Mouse (Mus musculus) spleen, adult 2 months (tissue): ENCODE results near the gene Rps6ka1. TPM values are rescaled to one million over a fixed set of nuclear protein-coding genes. Genes with fewer than 3 reads are reported as not detected.

Experiments
- DNase-seq, 2 experiments: peaks; one replicate each; pipeline versions ENCODE4 v3.0.0 to v3.0.0-alpha.2; 2012 to 2021; ENCODE audit warnings: low spot score in 2 of 2, low read depth in 1 of 2
- H3K27ac ChIP-seq: fragments of 200-500 bp; 2 replicates; pipeline ENCODE4 v1.5.1; 2012; ENCODE audit warnings: low read length, inconsistent platforms; ENCODE audit not compliant: insufficient read depth
- H3K27me3 ChIP-seq: fragments of 200-500 bp; 2 replicates; pipeline ENCODE4 v1.6.1; 2012; ENCODE audit warnings: mild to moderate bottlenecking, moderate library complexity, low read length, inconsistent platforms; ENCODE audit not compliant: control insufficient read depth, insufficient read depth
- H3K36me3 ChIP-seq: fragments of 200-500 bp; 2 replicates; pipeline ENCODE4 v1.6.1; 2012; ENCODE audit warnings: mild to moderate bottlenecking, low read length, inconsistent platforms; ENCODE audit not compliant: control insufficient read depth, insufficient read depth
- H3K4me1 ChIP-seq: fragments of 200-500 bp; 2 replicates; pipeline ENCODE4 v1.6.1; 2011; ENCODE audit warnings: inconsistent platforms; ENCODE audit not compliant: control insufficient read depth, insufficient read depth, insufficient read length
- H3K4me3 ChIP-seq: fragments of 200-500 bp; 2 replicates; pipeline ENCODE4 v1.5.1; 2011; ENCODE audit warnings: mild to moderate bottlenecking, inconsistent platforms; ENCODE audit not compliant: insufficient read depth, insufficient read length; ENCODE audit errors: extremely low read depth
- CTCF ChIP-seq: fragments of 200-500 bp; IDR thresholded peaks from 2 replicates; pipeline ENCODE4 v1.5.1; 2011; ENCODE audit warnings: mild to moderate bottlenecking, inconsistent platforms; ENCODE audit not compliant: insufficient read depth, insufficient read length, insufficient replicate concordance; ENCODE audit errors: extremely low read depth
- POLR2A ChIP-seq: fragments of 200-500 bp; IDR thresholded peaks from 2 replicates; pipeline ENCODE4 v1.6.1; 2011; ENCODE audit warnings: low read depth, low read length, inconsistent platforms
- WGBS: fragments of 180-500 bp; shearing (Covaris S2); methylation state at CpG from one replicate; pipeline ENCODE4 v1.1.7; 2018; 5-methylcytosine and 5-hydroxymethylcytosine counted together
- polyA plus RNA-seq: library from polyadenylated mRNA; depleted of rRNA; stranded (reverse); fragments of >200 nt; gene quantifications from 2 replicates; pipeline ENCODE4 v1.2.3, GENCODE M21; 2012; rRNA removed

Gene Rps6ka1
- polyA plus RNA-seq, 1 experiment: 76.6 TPM

GRCm38 (mm10) chr4:133813992-133814803 is 73.4 kb downstream of the Rps6ka1 start:
- Histone ChIP-seq H3K27ac (peak overlapping the region; percentile 100), H3K27me3 (no peaks in the 10 kb centered on the region), H3K36me3 (no peaks in the 10 kb centered on the region), H3K4me1 (peaks cover 7% of the 10 kb centered on the region; the same call in 1 of the 2 replicates), H3K4me3 (peak overlapping the region; percentile 75)
- TF ChIP-seq CTCF (peak; percentile 45; the same call in 1 of the 2 replicates), POLR2A (peak; percentile 6)
- DNase-seq: peak; percentile 86 to 92
- 1% methylated on average over 58 of the region's 80 CpGs for WGBS

- no peaks in the 10 kb centered on the region for H3K27me3 ChIP-seq
- TF ChIP-seq POLR2A (peak; percentile 81), CTCF (no peak)
- peak overlapping the region; percentile 100 for H3K27ac ChIP-seq
- H3K36me3 ChIP-seq: no peaks in the 10 kb centered on the region
- peaks cover 7% of the 10 kb centered on the region; the same call in 1 of the 2 replicates for H3K4me1 ChIP-seq
- WGBS: 1% methylated on average over 90 of the region's 101 CpGs
- peak; percentile 91 to 97 for DNase-seq
- H3K4me3 ChIP-seq: peak overlapping the region; percentile 75
Measured at GRCm38 (mm10) chr4:133813174-133813991, 74.2 kb downstream of the Rps6ka1 start.

GRCm38 (mm10) chr4:133804401-133805263 is 83.0 kb downstream of the Rps6ka1 start:
- TF ChIP-seq CTCF (no peak), POLR2A (no peak)
- peak; percentile 77 to 80 for DNase-seq
- Histone ChIP-seq H3K27ac (peak overlapping the region; percentile 90), H3K4me1 (peaks cover 11% of the 10 kb centered on the region; the same call in 1 of the 2 replicates), H3K4me3 (no peak overlapping the region), H3K27me3 (no peaks in the 10 kb centered on the region), H3K36me3 (no peaks in the 10 kb centered on the region)
- 18% methylated on average over 15 of the region's 15 CpGs for WGBS

GRCm38 (mm10) chr4:133800589-133800988 is 87.0 kb downstream of the Rps6ka1 start:
- Histone ChIP-seq H3K4me3 (no peak overlapping the region), H3K4me1 (peaks cover 10% of the 10 kb centered on the region; the same call in 1 of the 2 replicates), H3K27ac (no peak overlapping the region), H3K27me3 (no peaks in the 10 kb centered on the region), H3K36me3 (no peaks in the 10 kb centered on the region)
- WGBS: 73% methylated on average over 6 of the region's 6 CpGs
- TF ChIP-seq POLR2A (no peak), CTCF (no peak)
- DNase-seq: no peak

Other genes with a start within 250 kb of the Rps6ka1 start
- 133 and 134 TPM in 2 replicates for gene Zdhhc18, start 237.6 kb downstream of the Rps6ka1 start, polyA plus RNA-seq
- gene Pigv, start 215.2 kb downstream of the Rps6ka1 start, polyA plus RNA-seq: 14.5 and 16.0 TPM in 2 replicates
- 142 and 150 TPM in 2 replicates for gene Arid1a, start 131.0 kb downstream of the Rps6ka1 start, polyA plus RNA-seq
- gene Hmgn2, start 80.9 kb upstream of the Rps6ka1 start, polyA plus RNA-seq: 11.9 and 19.0 TPM in 2 replicates
- 13.0 and 14.1 TPM in 2 replicates for gene Dhdds, start 113.1 kb upstream of the Rps6ka1 start, polyA plus RNA-seq
- 0.11 and 0.42 TPM in 2 replicates for gene Lin28a, start 131.0 kb upstream of the Rps6ka1 start, polyA plus RNA-seq
- gene Zfp683, start 166.0 kb upstream of the Rps6ka1 start, polyA plus RNA-seq: 3.6 and 3.8 TPM in 2 replicates
- 4.3 and 5.3 TPM in 2 replicates for gene Crybg2, start 173.0 kb upstream of the Rps6ka1 start, polyA plus RNA-seq
- 400 and 461 TPM in 2 replicates for gene Cd52, start 207.3 kb upstream of the Rps6ka1 start, polyA plus RNA-seq
- gene Ubxn11, start 214.8 kb upstream of the Rps6ka1 start, polyA plus RNA-seq: 33.7 and 43.0 TPM in 2 replicates
- 1,465 and 2,211 TPM in 2 replicates for gene Sh3bgrl3, start 241.0 kb upstream of the Rps6ka1 start, polyA plus RNA-seq